Mouse (Mus musculus) ES-E14 (cell line): ENCODE measurements at regions not wholly inside any gene's neighbourhood (a gene's known extent, or its start where the extent isn't known, plus 50 kb on each side); places are given as distances from the start of the nearest gene placed in this dataset.

Source experiments
- DNase-seq: peaks from one replicate; pipeline ENCODE4 v3.0.0-alpha.2; 2013; ENCODE audit warnings: low read depth, low spot score
- H3K27ac ChIP-seq: 2 replicates; pipeline ENCODE4 v1.5.1; 2012; ENCODE audit warnings: low read depth, mild to moderate bottlenecking, low read length, moderate library complexity, mixed read lengths; ENCODE audit not compliant: poor library complexity, insufficient read depth, severe bottlenecking
- H3K36me3 ChIP-seq: 2 replicates; pipeline ENCODE4 v1.6.1; 2012; ENCODE audit warnings: mild to moderate bottlenecking, low read length, moderate library complexity, mixed read lengths; ENCODE audit not compliant: control insufficient read depth, poor library complexity, insufficient read depth, severe bottlenecking
- H3K4me1 ChIP-seq, 2 experiments: fragments of 150-350 bp in 1 of 2; sonication (generic) in 1 of 2; 2 replicates each; pipeline ENCODE4 v1.6.1; 2012; ENCODE audit warnings: low read length in 2 of 2, mild to moderate bottlenecking in 1 of 2, mixed read lengths in 1 of 2; ENCODE audit not compliant: control insufficient read depth in 2 of 2, insufficient read depth in 2 of 2, poor library complexity in 1 of 2
- H3K4me3 ChIP-seq, 2 experiments: fragments of 150-350 bp in 1 of 2; sonication (generic) in 1 of 2; 2 replicates each; pipeline ENCODE4 v1.5.1; 2012; ENCODE audit warnings: low read length in 2 of 2, low read depth in 1 of 2, mild to moderate bottlenecking in 1 of 2, mixed read lengths in 1 of 2; ENCODE audit not compliant: insufficient read depth in 1 of 2, poor library complexity in 1 of 2, severe bottlenecking in 1 of 2
- H3K9ac ChIP-seq: 2 replicates; pipeline ENCODE4 v1.6.1; 2012; ENCODE audit warnings: low read depth, mild to moderate bottlenecking, low read length, mixed read lengths; ENCODE audit not compliant: poor library complexity, insufficient read depth, severe bottlenecking
- H3K9me3 ChIP-seq: fragments of 150-350 bp; sonication (generic); 2 replicates; pipeline ENCODE4 v1.6.1; 2012; ENCODE audit warnings: low read depth, mild to moderate bottlenecking, low read length; ENCODE audit not compliant: control insufficient read depth, insufficient read depth
- CHD2 ChIP-seq: IDR thresholded peaks from 2 replicates; pipeline ENCODE4 v1.6.1; 2014; ENCODE audit warnings: mild to moderate bottlenecking, low read depth, low read length, inconsistent platforms
- HCFC1 ChIP-seq: IDR thresholded peaks from 2 replicates; pipeline ENCODE4 v1.6.1; 2012; ENCODE audit warnings: low read length, inconsistent platforms, borderline replicate concordance; ENCODE audit not compliant: insufficient read depth
- MAFK ChIP-seq: IDR thresholded peaks from 2 replicates; pipeline ENCODE4 v1.6.1; 2014; ENCODE audit warnings: mild to moderate bottlenecking, low read depth, low read length, inconsistent platforms; ENCODE audit not compliant: insufficient read depth
- ZC3H11A ChIP-seq: IDR thresholded peaks from 2 replicates; pipeline ENCODE4 v1.6.1; 2012; ENCODE audit warnings: low read depth, mild to moderate bottlenecking, inconsistent platforms, low read length, borderline replicate concordance
- ZNF384 ChIP-seq: IDR thresholded peaks from 2 replicates; pipeline ENCODE4 v1.6.1; 2012; ENCODE audit warnings: low read depth, low read length, inconsistent platforms
- in situ Hi-C, 2 experiments: fragments of 600-800 bp; cut with MboI; formaldehyde crosslinking; loops; one replicate each; pipeline ENCODE4 v1.15.1; 2025; ENCODE audit warnings: low sequenced_read_pairs in 2 of 2, inconsistent platforms in 1 of 2; ENCODE audit not compliant: unreplicated experiment in 2 of 2

DNA sequence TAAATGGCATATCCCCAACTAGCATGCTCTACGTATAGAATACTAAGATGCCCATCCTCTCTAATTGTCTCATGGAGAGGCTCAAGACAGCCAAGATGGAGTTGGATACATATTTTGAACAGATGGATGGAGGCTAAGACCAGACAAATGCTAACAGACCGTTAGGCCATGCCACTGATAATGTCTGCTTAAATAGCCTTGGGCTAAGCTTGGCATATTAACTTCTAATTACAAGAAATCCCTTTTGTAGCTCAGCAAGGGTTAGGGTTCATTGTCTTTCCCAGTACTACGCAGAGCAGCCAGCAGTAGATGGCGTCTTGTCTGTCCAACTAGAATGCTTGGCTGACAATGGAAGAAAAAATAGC, 113.0 kb upstream of the Gnpda2 start:
- Histone ChIP-seq H3K4me3 (no peak overlapping the region), H3K9me3 (no peaks in the 10 kb centered on the region), H3K4me1 (no peaks in the 10 kb centered on the region), H3K27ac (no peak overlapping the region), H3K9ac (no peak overlapping the region), H3K36me3 (no peaks in the 10 kb centered on the region)
- in situ Hi-C loops = no loop called here
- no peak for TF ChIP-seq MAFK
- TF ChIP-seq ZC3H11A = no peak
- no peak for TF ChIP-seq ZNF384
- no peak for TF ChIP-seq CHD2
- no peak for TF ChIP-seq HCFC1
- DNase-seq = no peak

DNA sequence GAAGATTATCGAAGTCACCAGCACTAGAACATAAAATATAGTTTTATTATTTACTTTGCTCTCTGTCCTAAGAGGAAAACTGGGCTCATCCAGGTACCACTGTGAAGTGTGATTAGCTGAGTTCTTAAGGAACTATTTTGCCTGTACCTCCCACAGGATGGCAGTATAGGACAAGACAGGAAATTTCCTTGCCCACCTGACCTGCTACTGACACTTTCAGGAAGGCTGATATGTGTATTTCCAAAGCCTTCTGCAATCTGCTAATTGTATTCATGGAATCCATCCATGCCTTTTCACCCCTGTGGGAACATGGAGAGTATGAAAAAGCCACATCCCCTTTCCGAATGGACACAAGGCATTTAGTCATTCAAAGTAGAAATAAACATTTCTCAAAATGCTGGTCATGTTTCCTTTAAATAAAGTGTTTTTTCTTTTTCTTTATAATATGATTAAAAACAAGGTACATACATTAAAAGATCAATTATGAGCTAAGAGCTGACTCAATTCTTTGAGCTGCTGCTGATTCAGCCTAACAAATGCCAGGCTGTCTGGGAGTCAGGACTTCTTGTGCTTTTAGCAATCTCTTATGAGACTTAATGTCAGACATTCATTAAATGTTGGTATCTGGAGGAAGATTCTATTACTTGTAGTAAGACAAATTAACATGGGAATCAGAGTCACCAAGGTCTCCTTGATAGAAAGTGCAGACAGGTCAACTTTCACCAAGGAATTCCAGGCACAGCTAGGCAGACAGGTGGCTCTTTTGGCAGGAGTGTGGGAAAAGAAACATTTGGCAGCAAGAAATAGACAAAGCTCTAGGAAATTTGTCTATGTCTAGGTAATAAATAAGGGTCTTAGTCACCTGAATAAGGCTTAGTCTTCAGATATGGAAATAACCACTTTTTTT, 112.4 kb upstream of the Gnpda2 start:
- Histone ChIP-seq H3K27ac (no peak overlapping the region), H3K4me1 (no peaks in the 10 kb centered on the region), H3K4me3 (no peak overlapping the region), H3K36me3 (no peaks in the 10 kb centered on the region), H3K9ac (no peak overlapping the region), H3K9me3 (no peaks in the 10 kb centered on the region)
- in situ Hi-C loops = no loop called here
- peak; percentile 9 for DNase-seq
- TF ChIP-seq ZNF384 = no peak
- no peak for TF ChIP-seq CHD2
- TF ChIP-seq ZC3H11A = no peak
- TF ChIP-seq HCFC1 = no peak
- TF ChIP-seq MAFK = no peak

DNA sequence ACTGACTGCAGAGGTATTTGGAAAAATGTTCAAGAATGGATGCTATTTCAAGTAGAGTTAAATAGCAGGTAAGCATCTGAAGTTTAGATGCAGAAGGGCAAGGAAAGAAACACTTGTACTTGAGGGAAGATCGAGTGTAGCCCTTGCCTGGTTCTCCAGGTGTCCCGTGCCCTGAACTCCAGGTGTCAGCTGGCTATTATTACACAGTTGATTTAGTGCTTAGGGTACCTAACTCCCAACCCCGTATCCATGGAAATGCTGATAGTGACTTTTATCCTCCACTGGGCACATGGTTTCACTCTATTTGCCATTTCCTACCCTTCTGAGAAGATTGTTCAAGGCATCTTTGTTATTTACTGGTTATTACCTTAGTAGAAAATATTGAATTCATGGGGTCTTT, 86.6 kb upstream of the Gnpda2 start:
- no peaks in the 10 kb centered on the region for H3K36me3 ChIP-seq
- no peaks in the 10 kb centered on the region for H3K9me3 ChIP-seq
- H3K4me1 ChIP-seq = no peaks in the 10 kb centered on the region
- DNase-seq = no peak
- H3K4me3 ChIP-seq = no peak overlapping the region
- no peak overlapping the region for H3K9ac ChIP-seq
- TF ChIP-seq ZNF384 (no peak), CHD2 (no peak), ZC3H11A (no peak), MAFK (no peak), HCFC1 (no peak)
- in situ Hi-C loops = no loop called here
- no peak overlapping the region for H3K27ac ChIP-seq

DNA sequence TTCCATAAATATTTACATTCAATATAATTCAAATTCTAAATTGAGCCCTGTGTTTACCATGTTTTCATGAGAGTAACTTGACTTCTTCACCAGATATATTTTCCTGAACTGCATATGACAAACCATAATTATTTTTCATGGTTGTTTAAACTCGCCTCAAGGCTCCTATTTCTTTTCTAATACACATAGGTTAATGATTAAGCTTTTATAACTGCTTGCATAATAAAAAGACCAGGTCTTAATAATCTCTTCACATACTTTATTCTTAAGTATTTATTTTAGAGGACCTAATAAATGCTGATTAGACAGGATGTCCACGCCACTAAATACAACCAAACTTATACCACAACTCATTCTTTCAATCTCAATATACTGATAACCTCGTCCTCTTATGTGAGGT, 86.1 kb upstream of the Gnpda2 start:
- Histone ChIP-seq H3K36me3 (no peaks in the 10 kb centered on the region), H3K9me3 (no peaks in the 10 kb centered on the region), H3K9ac (no peak overlapping the region), H3K27ac (no peak overlapping the region), H3K4me3 (no peak overlapping the region), H3K4me1 (no peaks in the 10 kb centered on the region)
- TF ChIP-seq CHD2 (no peak), ZC3H11A (no peak), MAFK (no peak), ZNF384 (no peak), HCFC1 (no peak)
- no peak for DNase-seq
- in situ Hi-C loops = no loop called here
